Mouse (Mus musculus) cortical plate, adult 2 months (tissue): ENCODE results near the gene AC124502.3.

Source experiments
- CTCF ChIP-seq: fragments of 200-500 bp; IDR thresholded peaks from 2 replicates; pipeline ENCODE4 v1.5.1; 2011; ENCODE audit warnings: mild to moderate bottlenecking, control low read depth, low read length; ENCODE audit not compliant: insufficient read depth; ENCODE audit errors: extremely low read depth
- POLR2A ChIP-seq: fragments of 200-500 bp; IDR thresholded peaks from 2 replicates; pipeline ENCODE4 v1.6.1; 2011; ENCODE audit warnings: mild to moderate bottlenecking, low read length, control low read depth; ENCODE audit not compliant: insufficient read depth; ENCODE audit errors: extremely low read depth

GRCm38 (mm10) chr19:5067040-5067799, 28.5 kb downstream of the AC124502.3 start:
- no peak for TF ChIP-seq CTCF
- TF ChIP-seq POLR2A = no peak
